Mouse (Mus musculus): ENCODE data around the gene Dock9.

- TF ChIP-seq CTCF (conservative IDR thresholded peaks at IDR 0.05 in 1 of 2, IDR thresholded peaks at IDR 0.05 in 1 of 2; ENCODE audit: low read depth in 2 of 2, low read length in 2 of 2): no peak
- TF ChIP-seq POLR2AphosphoS2 (IDR thresholded peaks at IDR 0.05; ENCODE audit: low read depth, low read length): no peak
- no peak for TF ChIP-seq POLR2A (IDR thresholded peaks at IDR 0.05; ENCODE audit: low read depth, low read length)
- TF ChIP-seq EP300 (IDR thresholded peaks at IDR 0.05; ENCODE audit: low read length): no peak
- no peak for TF ChIP-seq MAFK (IDR thresholded peaks at IDR 0.05; ENCODE audit: insufficient replicate concordance, low read length)
- no peak for TF ChIP-seq MEF2A (IDR thresholded peaks at IDR 0.05; ENCODE audit: borderline replicate concordance, low read depth, low read length)
- TF ChIP-seq MYC (IDR thresholded peaks at IDR 0.05; ENCODE audit: low read depth, low read length): no peak
- no peak for TF ChIP-seq BHLHE40 (IDR thresholded peaks at IDR 0.05; ENCODE audit: low read depth, low read length)
- no peak for TF ChIP-seq MAX (IDR thresholded peaks at IDR 0.05; ENCODE audit: low read length)
- no peak for TF ChIP-seq SIN3A (IDR thresholded peaks at IDR 0.05; ENCODE audit: low read length)
- TF ChIP-seq ZNF384 (IDR thresholded peaks at IDR 0.05; ENCODE audit: low read depth, low read length): no peak
Observed at GRCm38 (mm10) chr14:121719638-121720601, 77.7 kb downstream of the Dock9 start.

All from CH12.LX (cell line).